Mouse (Mus musculus): Measurements from ENCODE around the gene Lamp1.

Lamp1 gene

DNA sequence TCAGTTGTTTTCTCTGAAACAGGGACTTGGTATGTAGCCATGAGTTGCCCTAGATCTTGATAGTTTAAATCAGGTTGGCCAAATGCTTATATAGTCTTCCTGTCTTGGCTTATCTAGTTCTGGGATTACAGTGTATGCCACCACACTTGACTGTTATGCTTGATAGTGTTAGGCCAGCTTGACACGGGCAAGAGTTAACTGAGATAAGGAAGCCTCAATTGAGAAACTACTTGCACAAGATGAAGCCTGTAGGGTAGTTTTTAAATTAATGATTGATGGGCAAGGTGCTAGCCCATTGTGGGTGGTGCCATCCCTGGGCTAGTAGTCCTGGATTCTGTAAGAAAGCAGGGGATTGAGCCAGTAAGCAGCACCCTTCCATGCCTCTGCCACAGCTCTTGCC, 4.6 kb downstream of the Lamp1 start:
- DNase-seq (ENCODE audit: low read depth), result no peak

- DNase-seq (ENCODE audit: low read depth), result no peak
Measured at GRCm38 (mm10) chr8:13164361-13164760, 5.4 kb downstream of the Lamp1 start.

DNA sequence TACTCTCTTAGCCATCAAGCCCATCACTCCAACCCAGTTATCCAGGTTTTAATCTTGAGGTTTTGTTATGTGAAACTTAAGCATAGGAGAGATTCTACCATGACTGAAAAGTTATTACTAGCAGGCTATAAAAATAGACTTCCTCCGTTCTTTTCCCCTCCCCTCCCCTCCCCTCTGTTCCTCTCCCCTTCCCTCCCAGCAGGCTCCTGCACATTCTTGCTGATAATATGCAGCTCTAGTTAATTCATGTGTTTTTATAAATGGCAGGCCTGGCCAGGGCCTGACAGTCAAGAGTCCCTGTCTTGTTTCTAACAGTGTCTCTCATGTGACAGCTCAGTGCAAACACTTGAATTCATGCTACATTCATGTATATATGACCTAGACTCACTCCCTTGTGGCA, 11.5 kb downstream of the Lamp1 start:
- no peak for DNase-seq (ENCODE audit: low read depth)

DNA sequence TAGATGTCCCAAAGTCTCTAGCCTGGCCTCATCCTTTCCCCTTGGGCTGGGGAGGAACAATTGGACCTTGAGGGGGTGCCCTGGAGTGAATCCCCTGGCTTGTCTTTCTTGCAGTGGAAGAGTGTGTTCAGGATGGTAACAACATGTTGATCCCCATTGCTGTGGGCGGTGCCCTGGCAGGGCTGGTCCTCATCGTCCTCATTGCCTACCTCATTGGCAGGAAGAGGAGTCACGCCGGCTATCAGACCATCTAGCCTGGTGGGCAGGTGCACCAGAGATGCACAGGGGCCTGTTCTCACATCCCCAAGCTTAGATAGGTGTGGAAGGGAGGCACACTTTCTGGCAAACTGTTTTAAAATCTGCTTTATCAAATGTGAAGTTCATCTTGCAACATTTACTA, 15.3 kb downstream of the Lamp1 start:
- no peak for DNase-seq (ENCODE audit: low read depth)

DNA sequence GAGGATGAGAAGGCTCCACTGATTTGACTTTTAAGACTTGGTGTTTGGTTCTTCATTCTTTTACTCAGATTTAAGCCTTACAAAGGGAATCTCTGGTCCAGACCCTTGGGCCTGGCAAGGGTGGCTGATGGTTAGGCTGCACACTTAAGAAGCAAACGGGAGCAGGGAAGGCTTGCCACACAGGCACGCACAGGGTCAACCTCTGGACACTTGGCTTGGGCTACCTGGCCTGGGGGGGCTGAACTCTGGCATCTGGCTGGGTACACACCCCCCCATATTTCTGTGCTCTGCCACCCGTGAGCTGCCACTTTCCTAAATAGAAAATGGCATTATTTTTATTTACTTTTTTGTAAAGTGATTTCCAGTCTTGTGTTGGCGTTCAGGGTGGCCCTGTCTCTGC, 15.8 kb downstream of the Lamp1 start:
- DNase-seq (ENCODE audit: low read depth), result no peak

DNA sequence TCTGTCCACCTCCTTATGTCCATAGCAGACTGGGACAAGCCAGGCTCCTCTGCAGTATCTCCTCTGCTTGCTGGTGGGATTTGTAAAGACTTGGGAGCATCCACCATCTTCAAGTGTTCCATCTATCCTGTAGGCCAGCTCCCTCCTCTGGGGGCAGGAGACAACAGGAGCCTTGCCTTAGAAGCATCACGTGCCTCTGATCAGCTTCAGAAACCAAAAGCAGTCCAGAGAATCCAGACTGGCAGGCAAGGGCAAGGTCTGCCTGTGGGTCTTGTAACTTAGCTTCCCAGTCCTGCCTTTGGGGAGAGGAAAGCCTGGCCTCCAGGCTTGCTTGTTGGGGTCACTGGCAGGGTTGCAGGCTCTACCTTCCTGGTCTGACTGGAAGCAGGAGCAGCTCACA, 16.7 kb downstream of the Lamp1 start:
- DNase-seq (ENCODE audit: low read depth), result no peak

- no peak for DNase-seq (ENCODE audit: low read depth)
Measured at GRCm38 (mm10) chr8:13177173-13177852, 18.4 kb downstream of the Lamp1 start.

DNA sequence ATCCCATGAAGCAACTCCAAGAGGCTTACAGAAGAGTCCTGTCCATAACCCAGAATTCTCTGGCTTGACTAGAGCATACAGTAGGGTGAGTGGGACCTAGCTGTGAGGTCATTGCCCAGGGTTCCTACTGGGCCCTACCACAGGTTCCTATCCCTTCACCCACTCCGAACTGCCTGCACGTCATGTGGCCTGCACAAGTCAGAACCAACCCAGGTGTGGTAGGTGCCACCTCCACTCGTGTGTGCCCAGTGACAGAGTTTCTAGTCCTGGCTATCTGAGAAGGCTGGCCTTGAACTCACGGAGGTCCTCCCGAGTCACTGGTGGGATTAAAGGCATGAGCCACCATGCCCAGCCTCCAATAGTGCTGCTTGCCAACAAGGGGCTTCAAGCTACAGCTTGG, 19.2 kb downstream of the Lamp1 start:
- no peak for DNase-seq (ENCODE audit: low read depth)

DNA sequence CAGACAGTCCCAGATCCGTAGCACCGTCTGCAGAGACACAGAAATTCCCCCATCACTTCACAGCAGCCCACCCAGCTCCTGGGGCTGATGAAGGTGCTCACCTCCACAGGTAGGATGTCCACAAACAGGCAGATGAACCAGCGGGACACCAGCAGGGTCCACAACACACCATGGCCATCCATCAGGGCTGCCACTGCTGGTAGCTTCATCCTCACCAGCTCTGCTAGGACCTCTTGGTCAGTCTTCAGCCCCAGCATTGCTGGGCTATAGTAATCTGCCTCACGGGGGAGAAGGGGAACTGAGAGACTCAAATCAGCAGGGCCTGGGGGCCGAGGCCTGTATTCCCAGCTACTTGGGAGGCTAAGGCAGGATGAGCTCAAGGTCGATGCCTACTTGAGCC, 20.5 kb downstream of the Lamp1 start:
- DNase-seq (ENCODE audit: low read depth), result no peak

- DNase-seq (ENCODE audit: low read depth), result no peak
Measured at GRCm38 (mm10) chr8:13179948-13180347, 21.0 kb downstream of the Lamp1 start.

DNA sequence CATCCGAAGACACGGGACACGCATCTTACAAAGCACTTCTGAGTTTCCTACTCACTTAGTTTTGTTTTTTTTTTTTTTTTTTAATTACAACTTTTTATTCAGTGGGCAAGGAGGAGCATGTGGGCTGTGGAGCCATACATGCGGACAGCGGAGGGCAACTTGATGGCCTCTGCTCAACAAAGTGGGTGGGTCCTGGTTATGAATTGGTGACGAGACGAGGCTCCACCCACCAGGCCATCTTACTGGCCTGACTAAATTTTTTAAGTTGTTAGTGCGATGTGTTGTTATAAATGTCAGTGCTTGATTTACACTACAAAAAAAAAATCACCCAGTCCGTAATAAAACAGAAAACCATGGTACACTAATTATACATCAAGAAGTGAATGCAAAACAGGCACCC, 21.4 kb downstream of the Lamp1 start:
- no peak for DNase-seq (ENCODE audit: low read depth)

DNA sequence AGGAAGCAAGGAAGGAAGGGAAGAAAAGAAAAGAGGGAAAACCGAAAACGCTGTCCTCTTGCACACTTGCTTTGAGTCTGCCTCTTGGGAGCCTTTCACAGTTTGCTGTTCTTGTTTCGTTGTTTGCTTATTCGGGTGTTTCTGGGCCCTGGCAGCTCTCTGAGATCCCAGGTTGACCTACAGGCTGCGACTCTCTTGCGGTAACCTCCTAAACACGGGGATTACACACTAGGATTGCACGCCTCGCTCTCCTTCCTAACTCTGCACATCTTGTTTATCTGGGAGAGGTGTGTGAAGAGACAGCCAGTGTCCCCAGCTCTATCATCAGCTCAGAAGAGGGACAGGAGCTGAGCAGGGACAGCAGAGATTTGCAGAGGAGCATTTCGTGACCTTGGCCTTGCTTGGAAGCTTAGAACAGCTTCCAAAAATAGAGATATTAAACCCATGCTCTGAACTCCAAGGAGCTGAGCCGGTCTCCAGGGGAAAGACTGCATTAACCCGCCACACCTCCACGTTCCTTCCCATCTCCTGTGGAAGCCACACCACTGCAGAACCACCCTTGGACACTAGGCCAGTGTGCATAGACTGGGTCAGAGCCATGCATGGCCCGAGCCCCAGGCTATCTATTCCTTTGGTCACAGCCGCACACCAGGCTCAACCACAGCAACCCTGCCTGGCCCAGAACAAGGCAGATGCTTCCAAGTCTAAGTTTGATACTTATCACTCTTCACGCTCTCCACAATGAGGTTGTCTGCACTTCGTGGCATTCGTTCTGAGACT, 22.1 kb downstream of the Lamp1 start:
- DNase-seq (ENCODE audit: low read depth), result no peak

- no peak for DNase-seq (ENCODE audit: low read depth)
Measured at GRCm38 (mm10) chr8:13181691-13181976, 22.7 kb downstream of the Lamp1 start.

DNA sequence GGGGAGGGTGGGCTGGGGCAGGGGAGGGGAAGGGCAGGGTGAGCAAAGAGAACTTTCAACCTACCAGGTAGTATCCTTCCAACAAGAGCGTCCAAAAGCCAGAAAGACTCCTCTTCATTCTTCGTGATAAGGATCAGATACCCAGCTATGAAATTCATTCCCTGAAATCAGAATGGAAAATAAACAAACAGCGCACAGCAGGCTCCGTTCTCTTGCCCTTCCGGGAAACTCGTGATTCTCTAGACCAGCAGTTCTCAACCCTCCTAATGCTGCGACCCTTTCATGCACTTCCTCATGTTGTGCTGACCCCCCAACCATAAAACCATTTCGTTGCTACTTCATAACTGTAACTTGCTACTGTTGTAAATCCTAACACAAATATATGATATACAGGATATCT, 27.9 kb downstream of the Lamp1 start:
- no peak for DNase-seq (ENCODE audit: low read depth)

DNA sequence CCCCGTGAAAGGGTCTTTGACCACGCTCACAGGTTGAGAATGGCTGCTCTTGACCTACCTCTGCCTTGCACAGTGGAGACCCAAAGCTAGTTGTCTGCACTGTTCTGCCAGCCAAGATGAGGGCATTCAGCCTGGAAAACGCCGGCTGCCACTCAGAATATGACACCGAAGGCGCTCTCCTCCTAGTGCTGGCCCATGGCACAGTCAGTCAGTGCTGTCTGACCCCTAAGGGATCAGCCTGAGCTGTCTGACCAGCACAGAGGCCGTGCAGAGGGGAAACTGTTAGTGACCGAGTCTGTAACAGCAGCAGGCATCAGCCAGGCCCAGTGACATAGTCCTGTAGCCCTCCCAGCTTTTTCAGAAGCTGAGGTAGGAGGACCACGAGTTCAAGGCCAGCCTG, 28.3 kb downstream of the Lamp1 start:
- DNase-seq (ENCODE audit: low read depth), result no peak

GRCm38 (mm10) chr8:13187638-13188037, 28.7 kb downstream of the Lamp1 start:
- no peak for DNase-seq (ENCODE audit: low read depth)

- DNase-seq (ENCODE audit: low read depth), result no peak
Measured at GRCm38 (mm10) chr8:13188052-13188555, 29.1 kb downstream of the Lamp1 start.

GRCm38 (mm10) chr8:13188857-13189256, 29.9 kb downstream of the Lamp1 start:
- no peak for DNase-seq (ENCODE audit: low read depth)

- DNase-seq (ENCODE audit: low read depth), result no peak
Measured at GRCm38 (mm10) chr8:13190235-13190634, 31.3 kb downstream of the Lamp1 start.

GRCm38 (mm10) chr8:13194818-13195217, 35.9 kb downstream of the Lamp1 start:
- no peak for DNase-seq (ENCODE audit: low read depth)

DNA sequence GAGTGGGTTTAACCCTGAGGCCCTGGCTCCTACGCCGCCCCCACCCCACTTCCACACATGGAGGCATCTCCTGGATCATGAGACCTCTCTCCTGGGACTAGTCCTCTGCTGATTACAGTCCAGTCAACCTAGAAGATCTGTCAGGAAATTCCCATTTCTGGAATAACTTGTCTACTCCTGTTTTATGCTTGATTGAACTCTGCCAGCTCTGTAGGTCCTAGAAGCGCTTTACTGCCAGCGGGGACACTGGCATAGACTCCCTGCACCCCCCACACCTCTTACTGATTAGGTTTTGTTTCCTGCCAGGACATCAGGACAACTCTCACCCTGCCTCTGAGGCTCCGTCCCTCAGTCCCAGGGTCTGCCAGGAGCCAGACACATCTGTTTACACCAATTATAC, 38.5 kb downstream of the Lamp1 start:
- DNase-seq (ENCODE audit: low read depth), result no peak

GRCm38 (mm10) chr8:13199385-13200061, 40.6 kb downstream of the Lamp1 start:
- DNase-seq (ENCODE audit: low read depth), result no peak

DNA sequence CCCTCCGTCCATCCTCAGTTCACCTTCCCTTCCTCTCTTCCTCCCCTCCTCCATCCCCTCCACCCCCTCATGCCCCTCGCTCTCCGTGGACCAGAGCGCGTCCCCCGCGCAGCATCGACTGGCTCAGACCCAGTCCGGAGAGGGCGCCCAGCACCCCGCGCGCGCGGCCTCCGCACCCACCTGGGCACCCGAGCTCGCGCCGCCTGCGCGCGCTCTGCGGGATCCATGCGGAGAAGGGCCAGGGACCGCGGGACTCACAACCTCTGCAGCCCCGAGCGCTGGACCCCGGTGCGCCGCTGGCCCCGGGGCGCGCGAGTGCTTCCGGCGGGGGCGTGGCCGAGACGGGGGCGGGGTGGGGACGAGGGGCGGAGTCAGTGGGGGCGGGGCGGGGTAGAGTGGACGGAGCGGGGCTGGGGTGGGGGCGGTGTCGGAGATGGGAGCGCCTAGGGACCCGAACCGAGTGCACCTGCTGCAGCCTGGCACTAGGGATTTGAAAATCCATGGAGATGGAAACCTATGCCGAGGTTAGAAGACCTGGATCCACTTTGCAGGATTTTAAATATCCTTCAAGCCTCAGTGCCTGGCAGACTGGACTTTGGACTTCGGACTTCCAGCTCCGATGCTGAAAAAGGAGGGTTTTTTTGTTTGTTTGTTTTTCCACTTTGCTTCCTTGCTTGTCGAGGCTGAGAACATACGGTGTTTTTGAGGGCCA, 41.5 kb downstream of the Lamp1 start, which contains the start of gene Grtp1:
Gene Grtp1 (minus strand): TSS at position 320 of the 712 bp plus-strand sequence.
- DNase-seq (ENCODE audit: low read depth), result peak; percentile 26

Data from naive thymus-derived CD4-positive, alpha-beta T cell, adult 2 months (primary cell).